Mouse (Mus musculus): ENCODE results near the gene Atp8a1. TPM values are rescaled to one million over a fixed set of nuclear protein-coding genes. Genes with fewer than 3 reads are reported as not detected.

The Atp8a1 gene
- polyA plus RNA-seq, 2 experiments from 2014 or later = 10.6 to 12.2 TPM

- no peak for ATAC-seq
Observed at GRCm38 (mm10) chr5:67669436-67669896, 177.8 kb downstream of the Atp8a1 start.

- no peak for ATAC-seq
Observed at GRCm38 (mm10) chr5:67662715-67663114, 184.5 kb downstream of the Atp8a1 start.

DNA sequence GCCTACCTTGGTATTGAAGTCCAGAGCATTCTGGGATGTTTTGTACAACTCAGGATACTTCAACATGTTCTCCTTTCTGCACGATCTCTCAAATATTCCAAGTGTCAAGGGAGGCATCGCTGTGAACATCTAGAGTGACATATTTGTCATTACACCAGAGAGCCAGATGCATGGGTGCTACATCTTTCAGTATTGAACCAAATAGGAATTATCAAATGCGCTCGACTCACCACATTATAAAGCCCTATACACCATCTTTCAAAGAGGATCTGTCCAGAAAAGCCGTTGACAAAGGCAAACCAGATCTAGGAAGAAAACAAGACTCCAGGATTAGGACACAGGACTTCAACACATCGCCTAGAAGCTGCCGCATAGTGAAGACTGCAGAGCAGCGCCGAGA, 187.4 kb downstream of the Atp8a1 start:
- ATAC-seq = no peak

DNA sequence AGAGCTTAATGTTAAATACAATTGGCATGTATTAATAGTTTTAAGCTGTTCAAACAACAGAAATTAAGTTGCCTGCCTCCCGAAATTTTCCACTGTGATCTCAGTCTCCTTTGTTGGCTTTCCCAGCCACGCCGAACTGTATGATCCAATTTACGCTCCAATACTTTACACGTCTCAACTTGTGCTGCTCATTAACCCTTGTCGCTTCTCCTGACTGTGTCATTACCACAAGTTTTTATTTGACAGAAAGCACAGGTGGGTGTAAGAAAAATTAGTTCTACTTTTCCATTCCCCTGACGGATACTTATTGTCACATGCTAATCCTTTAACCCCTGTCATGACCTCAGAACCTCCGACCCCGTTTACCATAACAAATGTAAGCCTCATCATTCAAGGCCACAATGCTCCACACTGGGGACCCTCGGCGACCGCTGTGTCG, 190.4 kb downstream of the Atp8a1 start:
- no peak for ATAC-seq

DNA sequence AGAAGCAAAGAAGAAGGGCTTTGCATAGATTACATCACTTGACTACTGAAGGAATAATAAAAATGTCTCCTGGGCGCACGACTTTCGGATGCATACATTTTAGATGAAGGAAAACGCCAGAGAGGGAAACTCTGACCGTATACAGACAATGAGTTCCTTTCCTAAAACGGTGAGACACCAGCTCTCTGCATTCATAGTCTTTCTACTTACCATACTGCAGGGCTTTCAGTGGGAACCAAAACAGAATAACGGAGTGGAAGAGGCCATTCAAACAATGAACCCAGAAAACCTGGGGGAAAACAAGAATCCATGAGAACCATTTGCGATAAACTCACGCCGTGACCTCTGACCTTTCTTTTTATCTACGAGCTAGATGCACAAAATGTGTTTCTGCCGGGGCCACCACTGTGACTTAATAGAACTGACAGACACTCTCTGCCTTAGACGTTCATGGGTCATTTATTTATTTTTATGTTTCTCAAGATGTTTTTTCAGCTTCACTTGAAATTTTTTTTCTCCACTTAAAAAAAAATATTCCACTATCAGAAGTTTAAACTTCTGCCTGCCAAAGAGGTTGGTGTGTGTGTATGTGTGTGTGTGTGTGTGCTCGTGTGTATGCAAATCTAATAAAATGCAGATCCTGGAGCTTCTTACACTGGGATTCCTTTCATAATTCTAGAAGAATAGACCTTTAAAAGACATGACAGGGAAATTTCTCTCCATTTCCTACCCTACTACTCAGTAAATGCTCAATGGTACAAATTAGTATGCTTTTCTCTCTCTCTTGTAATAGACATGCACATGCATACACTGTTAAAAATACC, 191.3 kb downstream of the Atp8a1 start:
- no peak for ATAC-seq

DNA sequence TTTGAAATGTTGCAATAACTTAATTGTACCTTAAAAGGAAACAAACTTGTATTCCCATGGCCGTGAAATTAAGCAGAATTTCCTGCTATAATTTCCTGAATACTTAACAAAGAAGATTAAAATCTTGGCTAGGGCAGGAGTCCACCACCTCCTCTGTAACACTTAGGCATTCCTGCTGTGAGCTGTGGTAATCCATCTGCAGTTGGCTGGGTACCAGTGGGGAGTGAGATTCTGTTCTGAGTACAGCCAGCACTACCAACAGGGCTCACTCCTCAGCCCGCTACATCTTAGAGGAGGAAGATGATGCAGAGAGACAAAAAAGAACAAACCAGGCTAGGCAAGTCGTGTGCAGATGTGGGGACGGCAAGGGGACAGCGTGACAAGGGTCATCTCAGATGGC, 192.7 kb downstream of the Atp8a1 start:
- ATAC-seq = no peak

DNA sequence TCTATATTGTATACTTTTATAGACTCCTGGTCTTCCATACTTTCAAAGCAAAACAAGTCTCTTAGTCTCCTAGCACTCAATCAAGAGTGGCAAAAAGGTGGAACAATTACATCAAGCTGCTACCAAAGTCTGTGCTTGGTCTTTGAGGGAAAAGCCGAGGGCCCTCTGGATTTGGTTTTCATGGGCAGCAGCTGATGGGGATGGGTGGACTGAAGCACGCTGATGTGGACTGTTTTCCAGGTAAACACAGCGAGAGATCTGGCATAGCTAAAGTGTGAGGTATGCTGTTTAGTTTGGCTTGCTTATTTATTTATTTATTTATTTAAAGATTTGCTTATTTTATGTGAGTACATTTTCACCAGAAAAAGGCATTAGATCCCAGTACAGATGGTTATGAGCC, 193.7 kb downstream of the Atp8a1 start:
- ATAC-seq = no peak

- ATAC-seq = no peak
Observed at GRCm38 (mm10) chr5:67652468-67652867, 194.8 kb downstream of the Atp8a1 start.

DNA sequence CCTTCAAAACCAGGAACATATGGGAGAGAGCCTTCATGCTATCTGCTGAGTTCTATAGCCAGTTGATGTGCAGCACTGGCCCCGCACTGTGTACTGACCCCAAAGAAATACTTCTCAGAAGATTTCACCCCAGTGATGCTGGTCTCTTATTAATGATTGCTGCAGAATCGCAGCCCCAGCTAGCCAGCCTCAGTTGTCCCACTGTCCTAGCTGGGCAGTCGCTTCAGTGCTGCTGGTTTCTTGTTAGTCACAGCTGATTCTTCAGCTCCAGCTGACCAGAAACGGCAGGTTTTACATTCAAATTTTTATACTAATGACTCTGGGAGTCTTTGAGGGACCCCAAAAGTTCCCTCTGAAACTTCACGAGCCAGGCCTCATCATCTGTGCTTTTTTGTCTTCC, 197.2 kb downstream of the Atp8a1 start:
- ATAC-seq = no peak

- ATAC-seq = no peak
Observed at GRCm38 (mm10) chr5:67649156-67649555, 198.1 kb downstream of the Atp8a1 start.

- no peak for ATAC-seq
Observed at GRCm38 (mm10) chr5:67647568-67647967, 199.7 kb downstream of the Atp8a1 start.

DNA sequence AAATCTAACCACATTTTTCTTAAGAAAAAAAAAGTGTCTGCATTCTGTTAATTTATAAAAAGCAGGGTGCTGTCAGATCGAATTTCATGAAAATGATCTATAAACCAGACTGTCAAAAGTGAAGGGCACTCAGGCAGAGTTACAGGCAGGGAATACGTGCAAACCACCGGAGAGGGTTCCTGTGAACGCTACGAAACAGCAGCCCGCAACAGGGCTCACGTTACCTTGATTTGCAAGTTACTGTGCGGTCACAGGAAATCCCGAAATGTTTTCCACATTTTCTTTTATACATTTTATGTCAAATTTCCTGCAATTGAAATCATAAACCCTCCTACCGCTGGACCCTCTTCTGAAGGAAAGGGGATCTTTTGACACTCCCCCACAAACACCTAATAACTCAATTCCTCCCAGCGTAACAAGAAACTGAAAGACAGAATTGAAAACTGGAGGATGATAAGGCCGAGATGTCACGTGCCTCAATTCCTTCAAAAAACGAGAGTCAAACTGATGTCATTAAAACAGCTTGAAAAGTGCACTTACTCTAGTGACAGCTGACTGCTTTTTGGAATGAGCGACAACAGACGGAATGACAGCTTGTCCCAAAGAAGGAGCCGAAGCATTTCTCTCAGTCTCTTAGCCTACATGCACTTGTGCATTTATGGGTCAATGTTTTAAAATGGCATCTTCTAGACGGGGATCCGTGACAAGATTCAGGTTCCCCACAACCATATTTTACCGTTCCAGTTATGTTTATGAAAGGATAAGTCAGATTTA, 200.3 kb downstream of the Atp8a1 start:
- no peak for ATAC-seq

DNA sequence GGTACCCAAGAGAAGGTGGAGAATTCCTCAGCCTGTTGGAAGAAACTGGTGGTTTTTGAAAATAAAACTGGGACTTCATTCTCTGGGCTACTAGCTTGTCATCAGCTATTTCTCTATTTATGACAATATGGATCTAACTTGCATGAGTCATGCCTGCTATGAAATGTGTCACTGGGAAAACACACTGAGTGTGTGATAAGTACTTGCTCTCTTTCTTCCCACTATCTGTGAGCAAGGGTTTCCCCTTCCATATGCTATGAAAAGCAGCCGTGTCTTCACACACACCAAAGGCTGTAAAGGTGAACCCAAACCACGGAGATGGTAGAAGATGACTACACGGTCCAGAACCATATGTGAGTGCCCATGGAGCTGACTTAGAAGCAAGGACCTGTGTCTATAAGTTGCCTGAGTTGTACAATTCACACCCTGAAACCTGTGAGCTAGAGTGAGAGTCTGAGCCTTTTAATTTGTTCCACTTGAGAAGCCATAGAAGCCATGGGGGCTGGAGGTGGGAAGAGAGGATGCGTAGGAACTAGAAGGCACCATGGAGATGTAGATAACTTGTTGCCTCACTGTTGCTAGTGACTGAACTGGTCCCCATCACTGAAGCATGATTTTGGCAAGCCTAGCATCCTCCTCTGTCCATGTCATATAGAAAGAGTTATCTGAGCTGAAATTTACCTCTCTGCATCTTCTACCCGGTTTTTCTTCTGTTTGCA, 203.5 kb downstream of the Atp8a1 start:
- no peak for ATAC-seq

DNA sequence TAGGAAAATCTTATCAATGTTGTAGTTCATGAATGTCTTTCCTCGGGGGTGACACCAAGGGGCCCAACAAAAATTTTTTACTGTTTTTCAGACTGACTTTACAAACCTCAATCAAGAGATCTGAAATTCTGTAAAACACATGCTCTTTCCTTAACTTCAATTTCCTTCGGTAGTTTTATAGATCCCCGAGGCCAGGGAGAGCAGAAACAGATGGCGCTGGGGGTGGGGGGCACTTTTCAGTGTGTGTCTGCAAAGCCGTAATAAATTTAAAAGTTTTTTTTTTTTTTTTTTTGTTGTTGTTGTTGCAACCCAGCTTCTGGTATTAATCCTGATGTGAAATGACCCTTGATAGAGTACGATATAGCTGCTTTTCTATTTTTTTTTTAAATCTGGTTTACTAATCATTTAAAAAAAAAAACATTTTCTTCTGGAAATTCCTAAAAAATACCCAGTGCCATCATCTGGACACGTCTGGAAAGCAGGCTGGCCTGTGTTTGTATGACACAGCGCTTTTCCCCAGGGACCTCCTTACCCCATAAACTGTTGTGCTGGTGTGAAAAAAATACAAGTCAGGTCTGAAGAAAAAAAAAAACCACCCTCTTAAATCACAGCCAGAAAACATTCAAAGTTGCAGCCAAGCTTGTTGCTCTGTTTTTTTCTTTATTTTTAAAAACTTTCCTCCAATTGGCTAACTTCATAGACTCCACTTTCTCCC, 205.7 kb downstream of the Atp8a1 start:
- no peak for ATAC-seq

- no peak for ATAC-seq
Observed at GRCm38 (mm10) chr5:67640596-67641312, 206.5 kb downstream of the Atp8a1 start.

GRCm38 (mm10) chr5:67634339-67634738, 212.9 kb downstream of the Atp8a1 start:
- ATAC-seq = no peak

DNA sequence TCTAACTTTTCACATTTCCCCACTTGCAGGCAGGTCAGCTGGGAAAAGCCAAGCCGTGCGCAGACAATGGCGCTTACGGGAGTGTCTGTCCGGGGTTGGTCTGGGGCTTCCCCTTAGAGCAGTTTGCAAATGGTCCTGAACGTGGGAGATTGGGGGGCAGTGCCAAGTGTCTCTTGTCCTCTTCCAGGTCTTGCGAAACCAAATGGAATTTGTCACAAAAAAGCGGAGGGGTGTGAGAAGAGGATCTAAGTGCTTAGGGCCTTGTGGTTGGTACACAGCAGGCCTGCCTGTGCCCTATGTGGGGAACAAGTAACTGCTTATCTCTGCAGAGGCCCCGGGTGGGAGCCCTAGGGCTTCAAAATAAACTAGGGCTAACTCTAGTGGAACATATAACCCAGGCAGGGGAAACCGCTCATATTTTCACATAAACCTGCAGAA, 213.4 kb downstream of the Atp8a1 start:
- no peak for ATAC-seq

- ATAC-seq = no peak
Observed at GRCm38 (mm10) chr5:67633138-67633782, 214.0 kb downstream of the Atp8a1 start.

- ATAC-seq = no peak
Observed at GRCm38 (mm10) chr5:67631261-67631660, 216.0 kb downstream of the Atp8a1 start.

GRCm38 (mm10) chr5:67629861-67630260, 217.4 kb downstream of the Atp8a1 start:
- ATAC-seq = no peak

DNA sequence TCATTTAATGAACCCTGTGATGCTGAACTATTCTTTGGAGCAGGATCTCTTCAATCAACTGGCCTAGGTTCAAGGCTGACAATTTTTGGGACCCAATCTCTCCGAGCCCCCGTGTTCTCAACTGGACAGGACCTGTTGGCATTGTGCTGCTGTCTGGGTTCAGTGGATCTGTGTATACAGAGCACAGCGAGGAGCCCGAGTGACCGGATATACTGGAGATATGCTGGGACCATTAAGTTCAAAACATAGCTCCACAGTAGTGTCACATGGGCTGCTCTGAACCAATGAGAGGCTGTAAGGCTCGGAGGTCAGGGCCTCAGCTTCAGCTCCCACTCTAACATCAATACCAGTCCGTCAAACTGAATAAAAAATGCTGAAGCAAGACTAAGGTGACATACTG, 217.8 kb downstream of the Atp8a1 start:
- ATAC-seq = no peak

All from CD4-positive, CD25-positive, alpha-beta regulatory T cell, adult 4 months (primary cell).